Mouse (Mus musculus): Measurements from ENCODE around the gene Smurf2. TPM values are rescaled to one million over a fixed set of nuclear protein-coding genes. Genes with fewer than 3 reads are reported as not detected.

The Smurf2 gene
- 25.2 TPM for polyA plus RNA-seq (2017; shearing (Covaris generic))

DNA sequence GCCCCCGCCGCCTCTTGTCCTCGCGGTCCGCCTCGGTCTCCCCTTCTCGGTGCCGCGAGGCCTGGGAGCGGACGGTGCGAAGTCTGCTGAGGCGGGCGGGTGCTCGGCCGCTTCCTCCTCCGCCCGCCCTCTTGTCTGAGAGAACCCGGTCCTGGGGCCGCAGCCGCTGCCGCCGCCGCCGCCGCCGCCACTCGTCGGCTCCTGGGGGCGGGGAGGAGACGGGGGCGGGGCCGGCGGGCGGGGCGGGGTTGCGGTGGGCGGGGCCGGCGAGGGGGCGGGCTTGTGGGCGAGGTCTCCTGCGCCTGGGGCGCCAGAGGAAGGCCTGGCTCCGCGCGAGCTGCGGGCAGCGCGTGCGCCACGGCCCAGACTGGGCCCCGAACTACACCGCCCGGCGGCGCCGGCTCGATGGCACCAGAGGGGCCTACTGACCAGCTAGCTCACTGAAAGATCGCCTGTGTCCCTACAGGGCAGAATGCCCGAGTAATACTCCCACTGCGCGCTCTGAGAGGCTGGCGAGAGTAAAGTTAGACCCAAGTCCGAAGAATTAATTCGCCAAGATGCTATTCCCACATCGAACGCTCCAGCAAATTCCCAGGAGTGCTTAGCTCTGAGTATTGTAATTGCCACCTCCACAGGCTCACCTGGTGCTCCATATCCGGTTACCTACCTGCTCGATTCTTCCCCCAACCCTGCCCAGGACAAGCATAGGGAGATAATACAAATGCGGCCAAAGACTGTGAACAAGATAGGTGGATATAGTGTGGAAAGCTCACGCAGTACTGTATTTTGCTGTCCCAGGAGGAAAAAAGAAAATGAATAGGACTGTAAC lies at the start of gene Smurf2:
Smurf2 (minus strand) TSS at position 165 of the 829 bp plus-strand sequence.

DNA sequence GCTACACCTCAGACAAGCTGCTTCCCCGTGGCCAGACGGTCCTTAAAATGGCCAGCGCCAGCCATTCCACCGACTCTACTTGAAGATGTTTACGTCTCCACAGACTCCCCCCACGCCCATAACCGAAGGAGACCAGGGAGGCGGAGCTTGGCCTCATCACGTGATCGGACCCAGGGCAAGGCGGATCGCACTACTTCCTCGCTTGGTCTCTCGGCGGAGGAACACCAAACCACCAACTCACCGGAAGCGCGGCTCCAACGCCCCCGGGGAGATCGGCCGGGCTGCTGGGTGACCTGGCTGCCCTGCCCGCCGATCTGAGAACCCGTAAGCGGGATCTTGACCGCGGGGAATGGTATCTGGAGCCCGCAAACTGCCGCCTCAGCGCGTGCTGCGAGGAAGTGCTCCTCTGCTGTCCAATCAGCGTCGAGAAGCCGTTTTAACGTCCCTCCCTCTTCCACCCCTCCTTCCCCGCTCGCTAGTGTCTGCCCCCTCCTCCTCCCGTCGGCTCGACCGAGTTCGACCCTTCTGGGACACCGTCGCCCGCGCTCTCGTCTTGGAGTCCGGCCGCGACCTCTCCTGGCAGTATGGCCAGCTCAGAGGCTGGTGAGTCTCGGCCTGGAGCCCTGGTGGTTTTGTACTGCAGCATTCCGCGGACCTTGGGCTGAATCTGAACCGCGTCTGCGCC lies 131.6 kb downstream of the Smurf2 start, which contains the start of the genes Ddx5 and Cep95:
Ddx5 (minus strand) TSS at position 411 of the 685 bp plus-strand sequence.
Cep95 (plus strand) TSS at position 478 of the 685 bp plus-strand sequence.

DNA sequence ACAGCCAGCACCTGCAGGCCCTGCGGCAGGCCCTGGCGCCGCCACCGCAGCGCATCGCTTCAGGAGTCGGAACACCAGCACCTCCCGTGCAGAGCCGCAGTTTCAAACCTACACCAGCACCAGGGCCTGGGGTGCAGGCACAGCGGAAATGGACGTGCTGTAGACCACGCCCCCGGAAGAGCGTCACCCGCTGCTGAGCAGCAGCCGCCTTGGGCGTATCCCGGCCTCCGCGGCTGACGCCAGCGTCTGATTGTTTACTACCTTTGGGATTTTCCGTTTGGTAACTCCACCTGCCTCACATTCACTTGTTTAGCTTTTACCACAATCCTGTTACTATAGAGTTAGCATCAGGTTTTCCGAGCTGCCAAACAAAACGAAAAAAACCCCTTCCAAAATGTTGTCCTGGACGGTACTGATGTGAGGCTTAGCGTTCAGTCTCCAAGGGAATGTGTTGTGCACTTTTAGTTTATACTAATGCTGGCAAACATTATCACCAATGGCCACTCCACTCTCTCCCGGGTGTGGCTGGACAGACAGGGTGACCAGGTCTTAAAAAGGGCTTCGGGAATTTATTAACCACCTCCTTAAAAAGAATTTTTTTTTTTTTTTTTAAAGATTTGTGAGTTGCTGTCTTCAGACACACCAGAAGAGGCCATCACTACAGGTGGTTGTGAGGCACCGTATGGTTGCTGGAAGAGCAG lies 141.0 kb downstream of the Smurf2 start, which contains the start of gene Polg2:
Polg2 (minus strand) TSS at position 150 of the 701 bp plus-strand sequence.

Other genes with a start within 250 kb of the Smurf2 start
- gene Pecam1, start 170.1 kb downstream of the Smurf2 start, polyA plus RNA-seq (2017; shearing (Covaris generic)), result 90.9 TPM
- 10.4 TPM for gene Milr1, start 169.5 kb downstream of the Smurf2 start, polyA plus RNA-seq (2017; shearing (Covaris generic))
- gene Polg2, start 141.2 kb downstream of the Smurf2 start, polyA plus RNA-seq (2017; shearing (Covaris generic)), result 159 TPM
- gene Ddx5, start 131.5 kb downstream of the Smurf2 start, polyA plus RNA-seq (2017; shearing (Covaris generic)), result 1,304 TPM
- 35.3 TPM for gene Cep95, start 131.5 kb downstream of the Smurf2 start, polyA plus RNA-seq (2017; shearing (Covaris generic))
- gene Kpna2, start 78.8 kb upstream of the Smurf2 start, polyA plus RNA-seq (2017; shearing (Covaris generic)), result 57.9 TPM
- gene 1810010H24Rik, start 105.0 kb upstream of the Smurf2 start, polyA plus RNA-seq (2017; shearing (Covaris generic)), result 0.57 TPM
- 16.8 TPM for gene Bptf, start 211.4 kb upstream of the Smurf2 start, polyA plus RNA-seq (2017; shearing (Covaris generic))